Mouse (Mus musculus): ENCODE results near the gene Pou2af1. TPM values are rescaled to one million over a fixed set of nuclear protein-coding genes. Genes with fewer than 3 reads are reported as not detected.
A peak's percentile ranks its signal among the peaks of the same experiment; 100 is the strongest.

Pou2af1 gene
- polyA plus RNA-seq (2014; fragmentation: Nextera tagmentation; extraction: Ambion mirVana) = 0.16 and 0.18 TPM in 2 replicates

GRCm38 (mm10) chr9:51213023-51213728, at the start of gene Pou2af1:
Gene Pou2af1, plus strand, starts transcription at chr9:51213708.
- DNase-seq = no peak
- 85% methylated on average over 20 of the region's 20 CpGs for WGBS
- H3K9ac ChIP-seq (replicated peaks; ENCODE audit: low read length) = no peak within 1 kb of the TSS
- no peak within 1 kb of the TSS for H3K4me2 ChIP-seq (ENCODE audit: low read length)
- H3K36me3 ChIP-seq (ENCODE audit: control insufficient read depth, insufficient read depth, low read length) = no peaks in the 10 kb centered on the region
- no peak within 1 kb of the TSS for H3K27ac ChIP-seq (replicated peaks; ENCODE audit: low read depth, low read length)
- H3K4me1 ChIP-seq (ENCODE audit: control insufficient read depth, insufficient read depth, low read length) = no peaks in the 10 kb centered on the region
- no peak for ATAC-seq (ENCODE audit: low FRiP score, low TSS enrichment)
- no peaks in the 10 kb centered on the region for H3K27me3 ChIP-seq (ENCODE audit: control insufficient read depth, insufficient read depth, low read length)
- no peak within 1 kb of the TSS for H3K4me3 ChIP-seq (replicated peaks; ENCODE audit: low read depth, low read length)
- H3K9me3 ChIP-seq (ENCODE audit: control insufficient read depth, low read length) = no peaks in the 10 kb centered on the region

GRCm38 (mm10) chr9:51163989-51164388, 49.5 kb upstream of the Pou2af1 start:
- H3K27me3 ChIP-seq (ENCODE audit: control insufficient read depth, insufficient read depth, low read length) = peaks cover 3% of the 10 kb centered on the region; the same call in 1 of the 2 replicates
- 90% methylated on average over 5 of the region's 5 CpGs for WGBS
- ATAC-seq (ENCODE audit: low FRiP score, low TSS enrichment) (no peak), DNase-seq (no peak)
- no peaks in the 10 kb centered on the region for H3K9me3 ChIP-seq (ENCODE audit: control insufficient read depth, low read length)
- H3K36me3 ChIP-seq (ENCODE audit: control insufficient read depth, insufficient read depth, low read length) = no peaks in the 10 kb centered on the region
- H3K4me1 ChIP-seq (ENCODE audit: control insufficient read depth, insufficient read depth, low read length) = no peaks in the 10 kb centered on the region
- no peak overlapping the region for H3K27ac ChIP-seq (replicated peaks; ENCODE audit: low read depth, low read length)
- H3K4me2 ChIP-seq (ENCODE audit: low read length) = no peak overlapping the region
- no peak overlapping the region for H3K4me3 ChIP-seq (replicated peaks; ENCODE audit: low read depth, low read length)
- H3K9ac ChIP-seq (replicated peaks; ENCODE audit: low read length) = no peak overlapping the region

- H3K9ac ChIP-seq (replicated peaks; ENCODE audit: low read length) = no peak within 1 kb of the TSS
- H3K36me3 ChIP-seq (ENCODE audit: control insufficient read depth, insufficient read depth, low read length) = no peaks in the 10 kb centered on the region
- no peaks in the 10 kb centered on the region for H3K9me3 ChIP-seq (ENCODE audit: control insufficient read depth, low read length)
- no peak within 1 kb of the TSS for H3K4me2 ChIP-seq (ENCODE audit: low read length)
- no peak within 1 kb of the TSS for H3K27ac ChIP-seq (replicated peaks; ENCODE audit: low read depth, low read length)
- ATAC-seq (ENCODE audit: low FRiP score, low TSS enrichment) (no peak), DNase-seq (no peak)
- H3K27me3 ChIP-seq (ENCODE audit: control insufficient read depth, insufficient read depth, low read length) = no peaks in the 10 kb centered on the region
- no peaks in the 10 kb centered on the region for H3K4me1 ChIP-seq (ENCODE audit: control insufficient read depth, insufficient read depth, low read length)
- WGBS = 52% methylated on average over 6 of the region's 6 CpGs
- no peak within 1 kb of the TSS for H3K4me3 ChIP-seq (replicated peaks; ENCODE audit: low read depth, low read length)
Observed at GRCm38 (mm10) chr9:51165312-51166180, 48.0 kb upstream of the Pou2af1 start, which contains the start of gene Gm32742. Gene Gm32742, minus strand, starts transcription at chr9:51165517.

- H3K4me3 ChIP-seq (replicated peaks; ENCODE audit: low read depth, low read length) = no peak overlapping the region
- H3K4me1 ChIP-seq (ENCODE audit: control insufficient read depth, insufficient read depth, low read length) = no peaks in the 10 kb centered on the region
- no peak overlapping the region for H3K4me2 ChIP-seq (ENCODE audit: low read length)
- no peaks in the 10 kb centered on the region for H3K36me3 ChIP-seq (ENCODE audit: control insufficient read depth, insufficient read depth, low read length)
- no peak overlapping the region for H3K27ac ChIP-seq (replicated peaks; ENCODE audit: low read depth, low read length)
- no peak for DNase-seq
- H3K9me3 ChIP-seq (ENCODE audit: control insufficient read depth, low read length) = no peaks in the 10 kb centered on the region
- H3K9ac ChIP-seq (replicated peaks; ENCODE audit: low read length) = no peak overlapping the region
- H3K27me3 ChIP-seq (ENCODE audit: control insufficient read depth, insufficient read depth, low read length) = no peaks in the 10 kb centered on the region
- ATAC-seq (ENCODE audit: low FRiP score, low TSS enrichment) = no peak
- 56% methylated on average over 11 of the region's 11 CpGs for WGBS
Observed at GRCm38 (mm10) chr9:51167954-51168353, 45.6 kb upstream of the Pou2af1 start.

GRCm38 (mm10) chr9:51168698-51169097, 44.8 kb upstream of the Pou2af1 start:
- no peaks in the 10 kb centered on the region for H3K27me3 ChIP-seq (ENCODE audit: control insufficient read depth, insufficient read depth, low read length)
- ATAC-seq (ENCODE audit: low FRiP score, low TSS enrichment) (no peak), DNase-seq (no peak)
- no peaks in the 10 kb centered on the region for H3K36me3 ChIP-seq (ENCODE audit: control insufficient read depth, insufficient read depth, low read length)
- H3K4me2 ChIP-seq (ENCODE audit: low read length) = no peak overlapping the region
- H3K27ac ChIP-seq (replicated peaks; ENCODE audit: low read depth, low read length) = no peak overlapping the region
- H3K4me3 ChIP-seq (replicated peaks; ENCODE audit: low read depth, low read length) = no peak overlapping the region
- no peaks in the 10 kb centered on the region for H3K9me3 ChIP-seq (ENCODE audit: control insufficient read depth, low read length)
- H3K9ac ChIP-seq (replicated peaks; ENCODE audit: low read length) = no peak overlapping the region
- no peaks in the 10 kb centered on the region for H3K4me1 ChIP-seq (ENCODE audit: control insufficient read depth, insufficient read depth, low read length)
- WGBS = 77% methylated on average over 5 of the region's 5 CpGs

- no peaks in the 10 kb centered on the region for H3K36me3 ChIP-seq (ENCODE audit: control insufficient read depth, insufficient read depth, low read length)
- no peak overlapping the region for H3K4me3 ChIP-seq (replicated peaks; ENCODE audit: low read depth, low read length)
- H3K27ac ChIP-seq (replicated peaks; ENCODE audit: low read depth, low read length) = no peak overlapping the region
- H3K9ac ChIP-seq (replicated peaks; ENCODE audit: low read length) = no peak overlapping the region
- 88% methylated on average over 7 of the region's 7 CpGs for WGBS
- ATAC-seq (ENCODE audit: low FRiP score, low TSS enrichment) (no peak), DNase-seq (no peak)
- H3K4me1 ChIP-seq (ENCODE audit: control insufficient read depth, insufficient read depth, low read length) = no peaks in the 10 kb centered on the region
- no peak overlapping the region for H3K4me2 ChIP-seq (ENCODE audit: low read length)
- H3K27me3 ChIP-seq (ENCODE audit: control insufficient read depth, insufficient read depth, low read length) = no peaks in the 10 kb centered on the region
- H3K9me3 ChIP-seq (ENCODE audit: control insufficient read depth, low read length) = no peaks in the 10 kb centered on the region
Observed at GRCm38 (mm10) chr9:51169133-51169532, 44.4 kb upstream of the Pou2af1 start.

DNA sequence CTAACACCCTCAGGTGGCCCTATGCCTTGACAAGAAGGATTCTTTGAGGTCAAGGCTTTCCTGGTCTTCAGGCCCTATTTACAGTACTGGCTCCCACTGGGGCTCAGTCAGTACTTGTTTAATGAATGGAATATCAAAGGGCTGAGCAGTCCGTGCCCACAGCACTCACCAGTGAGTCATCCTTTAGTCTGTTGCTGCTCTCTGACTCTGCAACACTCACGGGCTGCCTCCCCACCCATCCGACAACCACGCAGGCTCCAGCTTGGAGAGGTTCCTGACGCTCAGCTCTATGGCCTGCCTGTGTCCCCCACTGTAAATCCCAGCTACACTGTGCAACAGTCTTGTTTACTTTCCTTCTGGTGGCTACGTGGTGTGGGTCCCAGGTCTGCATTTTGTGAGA, 43.2 kb upstream of the Pou2af1 start:
- no peak overlapping the region for H3K9ac ChIP-seq (replicated peaks; ENCODE audit: low read length)
- WGBS = 79% methylated on average over 6 of the region's 6 CpGs
- no peak for ATAC-seq (ENCODE audit: low FRiP score, low TSS enrichment)

GRCm38 (mm10) chr9:51174890-51175464, 38.5 kb upstream of the Pou2af1 start:
- no peaks in the 10 kb centered on the region for H3K27me3 ChIP-seq (ENCODE audit: control insufficient read depth, insufficient read depth, low read length)
- H3K9ac ChIP-seq (replicated peaks; ENCODE audit: low read length) = no peak overlapping the region

More for the DNA sequence above, 43.2 kb upstream of the Pou2af1 start:
- H3K9me3 ChIP-seq (ENCODE audit: control insufficient read depth, low read length) = no peaks in the 10 kb centered on the region
- H3K4me1 ChIP-seq (ENCODE audit: control insufficient read depth, insufficient read depth, low read length) = no peaks in the 10 kb centered on the region
- H3K27me3 ChIP-seq (ENCODE audit: control insufficient read depth, insufficient read depth, low read length) = no peaks in the 10 kb centered on the region
- H3K27ac ChIP-seq (replicated peaks; ENCODE audit: low read depth, low read length) = no peak overlapping the region
- no peak overlapping the region for H3K4me2 ChIP-seq (ENCODE audit: low read length)
- H3K4me3 ChIP-seq (replicated peaks; ENCODE audit: low read depth, low read length) = no peak overlapping the region
- H3K36me3 ChIP-seq (ENCODE audit: control insufficient read depth, insufficient read depth, low read length) = no peaks in the 10 kb centered on the region
- DNase-seq = no peak

More at GRCm38 (mm10) chr9:51174890-51175464, 38.5 kb upstream of the Pou2af1 start:
- Histone ChIP-seq H3K4me1 (ENCODE audit: control insufficient read depth, insufficient read depth, low read length) (no peaks in the 10 kb centered on the region), H3K9me3 (ENCODE audit: control insufficient read depth, low read length) (no peaks in the 10 kb centered on the region), H3K36me3 (ENCODE audit: control insufficient read depth, insufficient read depth, low read length) (no peaks in the 10 kb centered on the region), H3K4me2 (ENCODE audit: low read length) (no peak overlapping the region), H3K27ac (replicated peaks; ENCODE audit: low read depth, low read length) (no peak overlapping the region), H3K4me3 (replicated peaks; ENCODE audit: low read depth, low read length) (no peak overlapping the region)
- DNase-seq (peak; percentile 17), ATAC-seq (ENCODE audit: low FRiP score, low TSS enrichment) (no peak)
- 36% methylated on average over 8 of the region's 8 CpGs for WGBS
